Mouse (Mus musculus): Measurements from ENCODE around the gene Plvap. TPM values are rescaled to one million over a fixed set of nuclear protein-coding genes. Genes with fewer than 3 reads are reported as not detected.
"Not testable (repeated sequence)": the region's sequence is repeated elsewhere in the genome, so short reads cannot be mapped to it uniquely, and the experiment has no call there.

The Plvap gene
- polyA plus RNA-seq, 1 experiment from 2014 or later = 48.7 TPM

DNA sequence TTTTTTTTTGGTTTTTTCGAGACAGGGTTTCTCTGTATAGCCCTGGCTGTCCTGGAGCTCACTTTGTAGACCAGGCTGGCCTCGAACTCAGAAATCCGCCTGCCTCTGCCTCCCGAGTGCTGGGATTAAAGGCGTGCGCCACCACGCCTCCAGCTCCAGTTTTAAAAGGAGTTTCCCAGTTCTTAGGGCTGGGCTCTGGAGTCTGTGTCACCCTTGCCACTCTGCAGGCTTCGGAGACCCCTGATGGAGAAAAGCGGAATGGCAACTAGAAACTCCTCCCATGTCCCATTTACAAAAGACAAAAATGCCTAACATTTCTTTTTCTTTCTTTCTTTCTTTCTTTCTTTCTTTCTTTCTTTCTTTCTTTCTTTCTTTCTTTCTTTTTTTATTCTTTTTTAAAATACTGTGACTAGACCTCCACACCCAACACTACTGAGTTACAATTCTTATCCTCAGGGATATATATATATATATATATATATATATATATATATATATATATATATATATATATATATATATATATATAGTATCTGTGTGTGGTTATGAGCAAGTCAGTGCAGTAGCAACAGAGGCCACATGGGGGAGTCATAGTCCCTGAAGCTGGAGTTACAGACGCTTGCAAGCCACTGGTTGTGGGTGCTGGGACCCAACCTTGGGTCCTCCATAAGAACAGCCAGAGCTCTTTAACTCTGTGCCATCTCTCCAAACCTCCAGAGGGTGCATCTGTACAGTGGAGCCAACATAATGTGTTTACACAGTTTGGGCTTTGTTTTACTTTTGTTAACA is 7.7 kb upstream of the Plvap start:
- H3K9ac ChIP-seq; H3K4me3 ChIP-seq; H3K27ac ChIP-seq; H3K9me3 ChIP-seq; ATAC-seq (ENCODE audit: low FRiP score, low read depth); H3K4me2 ChIP-seq (replicated peaks); H3K36me3 ChIP-seq; H3K4me1 ChIP-seq: not testable (repeated sequence)
- H3K27me3 ChIP-seq (replicated peaks) = peaks cover 15% of the 10 kb centered on the region
- WGBS = 47% methylated on average over 10 of the region's 10 CpGs

DNA sequence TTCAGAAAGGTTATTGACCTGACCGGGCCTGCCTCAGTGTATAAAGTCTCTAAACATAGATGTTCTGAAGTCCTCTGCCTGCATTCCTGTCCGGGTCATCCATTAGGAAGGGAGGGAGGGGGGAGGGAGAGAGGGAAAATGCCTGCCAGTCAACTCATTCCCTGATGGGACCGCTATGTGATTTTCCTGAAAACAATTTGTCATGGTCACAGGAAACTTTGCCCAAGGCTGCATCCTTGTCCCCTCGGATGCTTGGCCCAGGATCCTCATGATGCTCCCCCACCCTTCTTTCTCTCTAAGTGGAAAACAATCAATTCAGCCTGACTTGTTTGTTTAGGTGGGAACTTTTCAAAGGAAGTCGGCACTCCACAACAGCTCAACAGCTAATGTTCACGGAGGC is 5.2 kb upstream of the Plvap start:
- H3K4me1 ChIP-seq = peaks cover 3% of the 10 kb centered on the region; the same call in 1 of the 2 replicates
- H3K27me3 ChIP-seq (replicated peaks) = no peaks in the 10 kb centered on the region
- no peak overlapping the region for H3K9ac ChIP-seq
- H3K4me3 ChIP-seq = no peak overlapping the region
- ATAC-seq (ENCODE audit: low FRiP score, low read depth) = no peak
- no peak overlapping the region for H3K27ac ChIP-seq
- WGBS = 16% methylated on average over 6 of the region's 6 CpGs
- no peak overlapping the region for H3K4me2 ChIP-seq (replicated peaks)
- no peaks in the 10 kb centered on the region for H3K9me3 ChIP-seq
- H3K36me3 ChIP-seq = no peaks in the 10 kb centered on the region

DNA sequence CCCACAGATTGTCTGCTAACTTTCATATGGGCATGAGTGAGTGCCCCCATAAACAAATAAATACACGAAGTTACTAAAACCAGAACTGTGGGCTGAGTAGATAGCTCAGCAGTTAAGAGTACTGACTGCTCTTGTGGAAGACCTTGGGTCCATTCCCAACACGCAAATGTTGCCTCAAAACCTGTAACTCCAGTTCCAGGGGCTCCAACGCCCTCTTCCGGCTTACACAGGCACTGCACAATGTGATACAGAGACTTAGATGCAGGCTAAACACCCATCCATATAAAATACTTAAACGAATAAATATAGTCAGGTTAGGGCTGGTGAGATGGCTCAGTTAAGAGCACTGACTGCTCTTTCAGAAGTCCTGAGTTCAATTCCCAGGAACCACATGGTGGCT is 3.5 kb upstream of the Plvap start:
- ATAC-seq (ENCODE audit: low FRiP score, low read depth) = no peak
- Histone ChIP-seq H3K4me3 (no peak overlapping the region), H3K4me2 (replicated peaks) (no peak overlapping the region), H3K9me3 (no peaks in the 10 kb centered on the region), H3K27me3 (replicated peaks) (peaks cover 3% of the 10 kb centered on the region), H3K9ac (no peak overlapping the region), H3K4me1 (peaks cover 3% of the 10 kb centered on the region; the same call in 1 of the 2 replicates), H3K27ac (no peak overlapping the region), H3K36me3 (no peaks in the 10 kb centered on the region)
- 71% methylated on average over 5 of the region's 5 CpGs for WGBS

DNA sequence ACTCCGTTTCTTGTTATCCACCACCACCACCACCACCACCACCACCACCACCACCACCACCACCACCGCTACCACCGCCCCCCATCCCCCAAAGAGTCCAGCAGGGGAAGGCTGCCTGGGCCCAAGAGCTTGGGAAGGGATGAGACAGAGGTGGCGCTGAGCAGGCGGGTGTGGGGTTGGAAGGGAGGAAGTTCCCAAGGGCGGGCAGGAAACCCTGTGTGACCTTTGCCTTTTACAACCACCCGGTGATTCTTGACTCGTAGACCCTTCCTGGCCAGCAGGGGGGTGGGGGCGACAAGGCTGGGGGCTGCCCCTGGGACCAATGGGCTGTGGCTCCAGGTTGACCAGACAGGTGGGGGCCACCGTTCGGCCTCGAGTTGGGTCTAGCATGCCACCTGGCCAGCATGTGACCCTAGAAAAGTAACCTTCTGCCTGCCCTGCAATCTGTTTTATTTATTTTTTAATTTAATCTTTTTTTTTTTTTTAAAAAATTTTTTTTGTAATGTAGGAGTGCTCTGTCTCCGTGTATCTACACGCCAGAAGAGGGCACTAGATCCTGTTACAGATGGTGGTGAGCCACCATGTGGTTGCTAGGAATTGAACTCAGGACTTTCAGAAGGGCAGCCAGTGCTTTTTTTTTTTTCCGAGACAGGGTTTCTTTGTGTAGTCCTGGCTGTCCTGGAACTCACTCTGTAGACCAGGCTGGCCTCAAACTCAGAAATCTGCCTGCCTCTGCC is 1.6 kb upstream of the Plvap start:
- Histone ChIP-seq H3K4me1 (peaks cover 3% of the 10 kb centered on the region; the same call in 1 of the 2 replicates), H3K27me3 (replicated peaks) (peaks cover 20% of the 10 kb centered on the region), H3K36me3 (no peaks in the 10 kb centered on the region), H3K4me3 (no peak overlapping the region), H3K9me3 (no peaks in the 10 kb centered on the region), H3K9ac (no peak overlapping the region), H3K4me2 (replicated peaks) (no peak overlapping the region), H3K27ac (no peak overlapping the region)
- ATAC-seq (ENCODE audit: low FRiP score, low read depth) = no peak
- 76% methylated on average over 15 of the region's 15 CpGs for WGBS

DNA sequence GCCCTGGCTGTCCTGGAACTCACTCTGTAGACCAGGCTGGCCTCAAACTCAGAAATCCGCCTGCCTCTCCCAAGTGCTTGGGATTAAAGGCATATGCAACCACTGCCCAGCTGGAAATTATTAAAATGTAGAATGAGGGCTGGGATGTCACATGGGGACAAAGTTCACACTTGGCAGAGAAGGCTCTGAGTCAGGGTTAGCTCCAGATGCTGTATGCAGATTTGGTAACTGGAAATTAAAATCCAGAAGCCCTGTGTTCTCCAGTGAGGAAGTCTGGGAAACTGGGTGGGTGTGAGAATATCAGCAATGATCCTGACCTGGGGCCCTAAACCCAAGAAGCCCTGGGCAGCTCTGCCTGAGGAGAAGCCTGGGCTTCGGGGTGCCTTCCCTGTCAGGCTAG is 2.2 kb downstream of the Plvap start:
- Histone ChIP-seq H3K9me3 (no peaks in the 10 kb centered on the region), H3K27ac (no peak overlapping the region), H3K9ac (no peak overlapping the region), H3K4me1 (peaks cover 11% of the 10 kb centered on the region; the same call in 1 of the 2 replicates), H3K4me3 (no peak overlapping the region), H3K27me3 (replicated peaks) (peaks cover 51% of the 10 kb centered on the region), H3K36me3 (no peaks in the 10 kb centered on the region), H3K4me2 (replicated peaks) (peak overlapping the region; percentile 16; the same call in 1 of the 2 replicates)
- no peak for ATAC-seq (ENCODE audit: low FRiP score, low read depth)
- WGBS = 60% methylated on average over 2 of the region's 2 CpGs

DNA sequence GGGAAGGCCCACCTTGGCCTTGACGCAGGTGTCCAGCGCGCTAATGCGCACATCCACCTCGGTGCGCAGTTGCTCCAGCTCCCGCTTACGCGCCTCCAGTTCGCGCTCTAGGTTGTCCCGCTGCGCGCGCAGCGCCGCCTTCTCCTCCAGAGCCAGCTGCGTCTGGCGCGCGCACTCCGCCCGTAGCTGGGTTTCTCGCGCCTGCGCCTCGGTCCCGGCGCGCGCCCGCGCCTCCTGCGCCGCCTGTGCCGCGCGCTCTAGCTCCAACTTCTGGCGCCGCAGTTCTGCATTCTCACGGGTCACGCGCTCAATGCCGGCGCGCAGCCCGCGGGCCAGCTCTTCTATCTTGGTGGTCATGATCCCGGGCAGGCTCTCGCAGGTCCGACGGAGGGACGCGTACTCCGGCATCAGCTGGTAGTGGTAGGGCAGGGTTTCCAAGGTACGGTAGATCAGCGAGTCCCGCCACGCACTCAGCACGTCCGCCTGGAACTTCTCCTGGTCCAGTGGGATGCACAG is 3.9 kb downstream of the Plvap start:
- Histone ChIP-seq H3K27ac (no peak overlapping the region), H3K4me2 (replicated peaks) (peak overlapping the region; percentile 71), H3K4me1 (peaks cover 11% of the 10 kb centered on the region; the same call in 1 of the 2 replicates), H3K9me3 (no peaks in the 10 kb centered on the region), H3K9ac (0 out of 2 replicates have a peak overlapping the region, but pooled peaks have one; percentile 35), H3K27me3 (replicated peaks) (peaks cover 51% of the 10 kb centered on the region), H3K36me3 (no peaks in the 10 kb centered on the region), H3K4me3 (peak overlapping the region; percentile 37)
- under 1% methylated on average over 61 of the region's 61 CpGs for WGBS
- ATAC-seq (ENCODE audit: low FRiP score, low read depth) = peak; percentile 63

DNA sequence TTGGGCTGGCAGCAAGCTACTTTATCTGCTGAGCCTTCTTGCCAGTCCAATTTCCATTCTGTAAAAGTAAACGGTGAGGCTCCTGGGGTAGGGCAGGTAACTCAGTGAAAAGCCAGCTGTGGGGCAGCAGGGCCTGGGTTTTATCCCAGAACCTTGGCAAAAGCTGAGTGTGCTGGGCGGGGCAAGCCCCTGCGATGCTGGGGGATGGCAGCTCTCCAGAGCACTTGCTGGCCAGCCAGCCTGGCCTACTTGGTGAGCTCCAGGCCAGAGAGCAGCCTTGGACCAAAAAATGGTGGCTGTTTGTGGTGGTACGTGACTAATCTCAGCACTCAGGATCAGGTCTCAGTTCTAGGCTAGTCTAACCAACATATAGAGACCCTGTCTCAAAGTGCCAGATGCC is 5.6 kb downstream of the Plvap start:
- Histone ChIP-seq H3K4me1 (peaks cover 11% of the 10 kb centered on the region; the same call in 1 of the 2 replicates), H3K36me3 (no peaks in the 10 kb centered on the region), H3K9ac (no peak overlapping the region), H3K4me2 (replicated peaks) (no peak overlapping the region), H3K4me3 (no peak overlapping the region), H3K9me3 (no peaks in the 10 kb centered on the region), H3K27ac (no peak overlapping the region), H3K27me3 (replicated peaks) (peaks cover 51% of the 10 kb centered on the region)
- no peak for ATAC-seq (ENCODE audit: low FRiP score, low read depth)
- 89% methylated on average over 4 of the region's 4 CpGs for WGBS

DNA sequence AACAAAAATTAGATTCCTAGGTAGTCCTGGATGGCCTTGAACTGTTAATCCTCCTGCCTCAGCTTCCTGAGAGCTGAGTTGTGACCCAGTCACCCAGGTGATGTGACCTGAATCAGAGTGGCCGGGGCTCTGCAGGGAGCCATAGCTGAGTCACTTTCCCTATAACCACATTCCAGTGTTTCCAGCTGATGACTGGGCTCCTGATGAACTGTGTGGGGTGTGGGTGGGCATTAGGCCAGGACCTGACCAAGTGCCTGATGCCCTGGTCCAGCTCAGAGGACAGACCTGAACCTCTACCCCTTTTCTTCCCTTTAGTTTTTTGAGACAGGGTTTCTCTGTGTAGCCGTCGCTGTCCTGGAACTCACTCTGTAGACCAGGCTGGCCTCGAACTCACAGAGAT is 6.2 kb downstream of the Plvap start:
- Histone ChIP-seq H3K9ac (no peak overlapping the region), H3K4me1 (peaks cover 11% of the 10 kb centered on the region; the same call in 1 of the 2 replicates), H3K27me3 (replicated peaks) (peaks cover 50% of the 10 kb centered on the region), H3K4me2 (replicated peaks) (no peak overlapping the region), H3K9me3 (no peaks in the 10 kb centered on the region), H3K27ac (no peak overlapping the region), H3K4me3 (no peak overlapping the region), H3K36me3 (no peaks in the 10 kb centered on the region)
- ATAC-seq (ENCODE audit: low FRiP score, low read depth) = no peak
- WGBS = 92% methylated on average over 4 of the region's 4 CpGs

DNA sequence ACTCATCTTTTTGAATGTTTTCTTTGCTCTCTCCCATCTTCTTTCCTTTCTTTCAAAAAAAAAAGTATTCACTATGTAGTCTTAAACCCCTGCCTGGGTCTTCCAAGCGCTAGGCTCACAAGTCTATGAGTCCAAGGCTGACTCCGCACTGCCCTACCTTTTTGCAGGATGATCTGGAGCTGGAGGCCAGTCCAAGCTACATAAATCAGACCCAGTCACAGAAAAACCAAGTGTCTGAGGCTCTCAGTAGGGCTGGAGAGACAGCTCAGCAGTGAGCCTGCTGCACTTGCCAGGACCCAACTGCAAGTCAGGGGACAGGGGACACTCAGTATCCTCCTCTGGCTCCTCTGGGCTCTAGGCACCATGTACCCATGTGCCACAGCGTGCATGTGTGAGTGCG is 7.2 kb downstream of the Plvap start:
- H3K27ac ChIP-seq = no peak overlapping the region
- no peaks in the 10 kb centered on the region for H3K36me3 ChIP-seq
- no peaks in the 10 kb centered on the region for H3K9me3 ChIP-seq
- ATAC-seq (ENCODE audit: low FRiP score, low read depth) = no peak
- H3K4me2 ChIP-seq (replicated peaks) = no peak overlapping the region
- no peak overlapping the region for H3K4me3 ChIP-seq
- WGBS = 89% methylated on average over 4 of the region's 4 CpGs
- H3K27me3 ChIP-seq (replicated peaks) = peaks cover 41% of the 10 kb centered on the region
- no peak overlapping the region for H3K9ac ChIP-seq
- H3K4me1 ChIP-seq = peaks cover 11% of the 10 kb centered on the region; the same call in 1 of the 2 replicates

DNA sequence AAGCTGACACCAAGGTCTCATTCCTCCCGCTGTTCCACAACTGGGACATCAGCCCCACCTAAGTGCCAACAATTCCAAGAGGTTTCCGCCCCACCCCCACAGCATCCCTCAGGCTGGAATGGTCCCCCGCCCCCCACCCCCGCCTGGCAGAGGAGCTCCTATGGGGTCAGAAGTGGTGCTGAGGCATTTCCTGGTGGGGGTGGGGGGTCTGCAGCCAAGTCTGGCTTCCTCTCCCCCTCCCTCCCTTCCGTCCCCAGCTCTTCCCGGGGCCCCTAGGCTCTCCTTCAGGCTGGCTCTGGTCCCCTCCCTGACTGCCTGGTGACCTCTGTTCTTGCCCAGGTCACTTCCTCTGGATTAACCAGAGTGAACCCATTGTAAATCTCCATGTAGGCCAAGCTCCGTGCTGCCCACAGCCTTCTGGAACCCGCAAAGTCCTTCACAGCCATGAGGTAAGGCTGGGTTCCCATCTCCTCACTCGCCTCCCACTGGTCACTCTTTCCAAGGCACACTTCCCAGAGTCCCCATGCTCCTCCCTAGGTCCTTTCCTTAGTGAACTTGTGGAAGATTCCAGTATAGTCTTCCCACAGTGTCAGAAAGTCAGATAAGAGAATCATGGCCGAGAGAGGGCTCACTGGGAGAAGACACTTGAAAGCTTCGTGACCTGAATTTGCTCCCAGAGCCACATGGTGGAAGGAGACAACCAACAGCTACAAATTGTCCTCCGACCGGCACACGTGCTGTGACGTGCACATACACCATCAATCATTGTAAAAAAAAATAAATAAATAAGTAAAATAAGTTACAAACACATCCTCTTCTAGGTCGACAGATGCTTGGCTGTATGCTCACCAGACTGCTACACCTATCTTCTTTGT is 12.5 kb downstream of the Plvap start:
- Histone ChIP-seq H3K9ac (no peak overlapping the region), H3K4me3 (no peak overlapping the region), H3K4me2 (replicated peaks) (no peak overlapping the region), H3K9me3 (no peaks in the 10 kb centered on the region), H3K36me3 (no peaks in the 10 kb centered on the region), H3K4me1 (peaks cover 21% of the 10 kb centered on the region), H3K27me3 (replicated peaks) (0 out of 2 replicates have a peak, but pooled peaks cover 4% of the 10 kb centered on the region), H3K27ac (no peak overlapping the region)
- ATAC-seq (ENCODE audit: low FRiP score, low read depth) = no peak
- WGBS = 40% methylated on average over 16 of the region's 16 CpGs

DNA sequence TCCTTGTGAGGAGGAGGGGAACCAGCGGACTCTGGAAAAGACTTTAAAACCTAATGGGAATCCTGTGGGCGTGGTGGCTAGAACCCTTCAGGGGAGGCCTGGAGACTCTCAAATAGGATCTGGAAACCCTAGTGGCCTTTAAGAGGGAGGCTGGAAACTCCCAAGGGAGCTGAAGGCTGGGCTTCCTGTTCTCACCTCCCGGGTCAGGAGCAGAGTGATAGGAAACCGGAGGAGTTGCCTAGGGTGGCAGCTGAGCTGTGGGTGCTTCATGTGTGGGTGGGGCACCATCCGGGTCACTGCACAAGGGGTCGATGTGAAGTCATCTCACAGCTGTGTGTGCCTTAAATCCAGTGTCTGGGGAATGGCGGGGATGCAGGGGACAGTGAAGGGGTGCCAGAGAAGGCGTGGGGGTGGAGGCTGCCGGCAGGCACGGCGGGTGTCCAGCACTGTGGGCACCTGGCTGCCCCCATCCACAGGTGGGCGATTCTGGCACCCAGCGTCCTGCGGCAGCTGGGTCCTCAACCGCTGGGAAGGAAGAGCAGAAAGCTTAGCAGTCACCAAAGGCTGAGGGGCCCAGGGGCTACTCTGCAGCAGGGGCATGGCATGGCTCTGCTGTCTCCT is 13.6 kb downstream of the Plvap start:
- Histone ChIP-seq H3K36me3 (peaks cover 3% of the 10 kb centered on the region; the same call in 1 of the 2 replicates), H3K4me1 (peaks cover 21% of the 10 kb centered on the region), H3K4me3 (no peak overlapping the region), H3K4me2 (replicated peaks) (no peak overlapping the region), H3K9ac (no peak overlapping the region), H3K27me3 (replicated peaks) (0 out of 2 replicates have a peak, but pooled peaks cover 4% of the 10 kb centered on the region), H3K27ac (no peak overlapping the region), H3K9me3 (no peaks in the 10 kb centered on the region)
- ATAC-seq (ENCODE audit: low FRiP score, low read depth) = no peak
- WGBS = 28% methylated on average over 15 of the region's 15 CpGs
